Mouse (Mus musculus) liver, embryonic 18 days (tissue): ENCODE measurements around the gene Cipc. TPM values are rescaled to one million over a fixed set of nuclear protein-coding genes. Genes with fewer than 3 reads are reported as not detected.

Source experiments
- polyA plus RNA-seq: library from polyadenylated mRNA; depleted of rRNA; stranded (reverse); fragments of >200 nt; gene quantifications from 2 replicates; pipeline ENCODE4 v1.2.3, GENCODE M21; 2012; rRNA removed

Gene Cipc
- 5.5 and 5.8 TPM in 2 replicates for polyA plus RNA-seq

DNA sequence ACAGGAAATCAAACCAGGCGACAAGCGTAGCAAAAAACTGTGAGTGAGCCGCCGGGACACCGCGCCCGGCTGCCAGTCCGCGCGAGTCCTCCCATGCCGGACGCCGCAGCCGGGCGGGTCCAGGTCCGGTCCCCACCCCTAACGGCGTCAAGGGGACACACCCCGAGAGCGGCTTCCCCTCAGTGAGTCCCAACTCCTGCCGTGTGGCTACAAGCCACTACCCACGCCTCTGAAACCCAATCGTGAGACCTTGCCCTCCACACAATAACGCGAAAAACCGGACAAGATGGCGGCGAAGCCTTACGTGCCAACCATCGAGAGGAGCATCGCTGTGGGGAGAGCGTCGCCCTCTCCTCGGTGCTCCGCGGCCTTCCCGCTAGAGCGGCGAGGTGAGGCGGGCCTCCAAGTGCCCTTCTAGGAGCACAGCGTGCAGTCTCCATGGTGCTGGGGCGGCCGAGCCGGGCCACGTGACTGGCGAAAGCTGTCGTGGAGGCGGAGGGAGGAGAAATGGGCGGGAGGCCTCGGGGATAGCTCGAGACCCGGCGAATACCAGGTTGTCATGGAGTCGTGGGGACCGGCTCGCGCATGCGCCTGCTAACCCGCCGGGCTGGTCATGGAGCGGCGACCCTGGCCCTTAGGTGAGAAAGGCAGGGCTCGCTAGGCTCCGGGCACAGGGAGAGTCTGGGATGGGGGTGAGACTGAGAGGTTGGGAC, at the start of gene Cipc:
Gene Cipc (plus strand): TSS at position 182 of the 713 bp plus-strand sequence.

DNA sequence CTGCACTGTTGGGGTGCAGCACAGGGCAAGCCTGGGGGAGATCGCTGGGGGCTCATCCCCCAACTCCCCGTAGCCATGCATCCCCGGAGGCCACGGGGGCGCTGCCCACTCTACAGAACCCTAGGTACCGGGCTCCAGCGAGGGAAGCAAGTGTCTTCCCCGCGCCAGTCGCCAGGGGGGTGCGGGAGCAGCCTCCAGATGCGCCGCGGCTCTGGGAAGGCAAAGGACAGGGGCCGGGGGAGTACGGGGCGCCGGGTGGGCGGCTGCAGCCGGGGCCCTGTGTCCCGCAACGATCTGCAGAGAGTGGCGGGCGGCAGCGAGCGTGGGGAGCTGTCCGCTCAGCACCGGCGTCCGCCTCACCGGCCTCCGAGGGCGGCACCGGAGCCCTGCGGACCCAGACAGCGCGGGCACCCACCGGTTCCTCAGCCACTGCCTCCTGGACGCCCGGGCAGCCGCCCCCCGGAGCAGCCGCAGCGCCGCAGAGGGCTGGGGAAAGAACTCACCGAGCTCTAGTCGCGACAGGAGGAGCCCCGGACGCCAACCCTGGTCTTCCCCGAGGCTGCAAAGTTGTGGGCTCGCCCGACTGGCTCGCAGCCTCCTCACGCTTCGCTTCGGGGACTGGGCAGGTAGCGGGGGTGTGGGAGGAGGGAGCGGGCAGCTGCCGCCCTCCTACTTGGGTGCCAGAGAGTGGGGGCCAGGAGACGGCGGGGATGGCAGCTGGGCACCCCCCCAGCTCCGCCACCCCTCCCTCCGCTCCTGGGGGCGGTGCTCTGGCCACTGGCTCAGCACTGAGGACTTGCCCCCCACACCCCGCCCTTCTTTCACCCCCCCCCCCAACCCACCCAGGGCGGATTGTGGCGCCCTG, 43.3 kb downstream of the Cipc start, which contains the start of gene Zdhhc22:
Gene Zdhhc22 (minus strand): TSS at position 541 of the 865 bp plus-strand sequence.

Other genes starting within 250 kb of the Cipc start
- 0.93 and 0.95 TPM in 2 replicates for gene Angel1, start 220.6 kb upstream of the Cipc start, polyA plus RNA-seq
- not detected in 2 replicates for gene Lrrc74a, start 212.7 kb upstream of the Cipc start, polyA plus RNA-seq
- 2.8 and 3.9 TPM in 2 replicates for gene Irf2bpl, start 62.2 kb upstream of the Cipc start, polyA plus RNA-seq
- gene Zdhhc22, start 43.4 kb downstream of the Cipc start, polyA plus RNA-seq, result not detected in 2 replicates
- 0.01 TPM in 2 replicates for gene Tmem63c, start 74.3 kb downstream of the Cipc start, polyA plus RNA-seq
- 0.10 and 0.15 TPM in 2 replicates for gene Ngb, start 155.5 kb downstream of the Cipc start, polyA plus RNA-seq
- 274 and 311 TPM in 2 replicates for gene Gstz1, start 200.1 kb downstream of the Cipc start, polyA plus RNA-seq
- 4.1 and 4.5 TPM in 2 replicates for gene Pomt2, start 200.9 kb downstream of the Cipc start, polyA plus RNA-seq